Mouse (Mus musculus): Measurements from ENCODE around the gene Nectin2. TPM values are rescaled to one million over a fixed set of nuclear protein-coding genes. Genes with fewer than 3 reads are reported as not detected.

Gene Nectin2
- polyA plus RNA-seq, 1 experiment from 2014 or later, result 34.6 TPM

DNA sequence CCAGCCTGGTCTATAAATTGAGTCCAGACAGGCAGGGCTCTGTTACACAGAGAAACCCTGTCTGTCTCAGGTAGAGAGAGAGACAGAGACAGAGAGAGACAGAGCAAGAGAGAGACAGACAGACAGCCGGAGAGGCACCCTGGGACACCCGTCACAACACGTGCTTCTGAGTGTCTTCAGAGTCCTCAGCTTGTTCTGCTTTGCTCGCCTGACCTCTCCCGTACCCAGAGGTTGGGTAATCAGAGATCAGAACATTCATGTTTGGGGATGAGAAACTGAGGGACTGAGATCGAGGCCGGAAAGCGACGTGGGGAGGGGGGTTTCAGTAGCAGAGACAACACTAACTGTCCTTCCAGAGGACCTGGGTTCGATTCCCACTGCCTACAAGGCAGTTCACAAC is 74.5 kb downstream of the Nectin2 start:
- Histone ChIP-seq H3K36me3 (ENCODE audit: poor library complexity, severe bottlenecking) (no peaks in the 10 kb centered on the region), H3K4me1 (no peaks in the 10 kb centered on the region), H3K27me3 (no peaks in the 10 kb centered on the region), H3K4me3 (no peak overlapping the region), H3K9ac (no peak overlapping the region), H3K9me3 (replicated peaks) (no peaks in the 10 kb centered on the region), H3K4me2 (no peak overlapping the region), H3K27ac (no peak overlapping the region)
- no peak for ATAC-seq
- 81% methylated on average over 10 of the region's 10 CpGs for WGBS

DNA sequence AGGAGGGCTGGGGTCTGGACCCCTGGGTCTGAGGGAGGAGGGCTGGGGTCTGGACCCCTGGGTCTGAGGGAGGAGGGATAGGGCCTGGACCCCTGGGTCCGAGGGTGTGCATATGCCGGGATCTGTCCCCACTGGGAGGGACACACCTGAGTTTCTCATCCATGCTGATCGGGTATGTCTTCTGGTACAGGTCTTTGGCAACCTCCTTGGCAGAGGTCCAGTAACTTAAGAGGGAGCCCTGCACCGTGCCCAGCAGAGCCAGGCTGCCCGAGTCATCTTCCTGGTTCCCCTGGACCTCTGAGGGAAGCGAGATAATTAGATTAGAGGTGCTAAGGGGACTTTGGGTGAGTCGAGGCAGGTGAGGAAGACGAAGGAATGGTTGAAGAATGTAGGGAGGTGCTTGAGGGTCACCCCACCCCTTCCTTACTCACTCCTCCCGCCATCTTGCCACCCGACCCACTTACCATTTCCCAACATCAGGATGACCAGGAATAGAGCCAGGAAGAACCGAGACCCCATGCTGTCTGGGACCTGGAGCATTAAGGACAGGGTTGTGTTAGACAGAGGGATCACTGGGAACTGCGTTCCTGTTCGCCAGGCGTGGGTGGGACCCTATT is 77.1 kb downstream of the Nectin2 start:
- H3K36me3 ChIP-seq (ENCODE audit: poor library complexity, severe bottlenecking), result no peaks in the 10 kb centered on the region
- WGBS, result 69% methylated on average over 14 of the region's 14 CpGs
- H3K27me3 ChIP-seq, result 0 out of 2 replicates have a peak, but pooled peaks cover 2% of the 10 kb centered on the region
- H3K27ac ChIP-seq, result no peak overlapping the region
- no peak overlapping the region for H3K4me2 ChIP-seq
- H3K9me3 ChIP-seq (replicated peaks), result no peaks in the 10 kb centered on the region
- H3K9ac ChIP-seq, result no peak overlapping the region
- 0 out of 2 replicates have a peak, but pooled peaks cover 4% of the 10 kb centered on the region for H3K4me1 ChIP-seq
- no peak overlapping the region for H3K4me3 ChIP-seq
- no peak for ATAC-seq

DNA sequence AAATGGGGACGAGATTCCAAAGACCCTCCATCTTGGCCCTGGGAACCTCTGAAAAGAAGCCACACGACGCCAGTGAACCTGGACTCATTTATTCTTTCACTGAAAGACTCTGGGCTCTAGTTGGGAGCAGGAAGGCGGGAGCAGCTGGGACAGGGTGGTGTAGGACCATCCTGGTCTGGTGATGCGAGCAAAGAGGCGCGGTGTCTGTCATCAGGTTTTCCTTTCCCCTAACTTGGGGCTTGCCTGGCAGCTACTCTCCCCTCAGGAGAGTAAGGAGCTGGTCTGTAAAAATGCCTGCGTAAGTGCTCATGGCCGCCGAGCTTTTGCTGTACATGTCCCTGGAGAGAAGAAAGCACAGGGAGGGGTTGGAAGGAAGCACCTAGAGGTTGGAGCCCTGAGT is 78.8 kb downstream of the Nectin2 start:
- no peak overlapping the region for H3K9ac ChIP-seq
- ATAC-seq, result no peak
- WGBS, result 70% methylated on average over 10 of the region's 10 CpGs
- no peak overlapping the region for H3K4me3 ChIP-seq
- 0 out of 2 replicates have a peak, but pooled peaks cover 2% of the 10 kb centered on the region for H3K27me3 ChIP-seq
- no peaks in the 10 kb centered on the region for H3K36me3 ChIP-seq (ENCODE audit: poor library complexity, severe bottlenecking)
- H3K9me3 ChIP-seq (replicated peaks), result no peaks in the 10 kb centered on the region
- H3K4me2 ChIP-seq, result no peak overlapping the region
- H3K27ac ChIP-seq, result no peak overlapping the region
- 0 out of 2 replicates have a peak, but pooled peaks cover 4% of the 10 kb centered on the region for H3K4me1 ChIP-seq

DNA sequence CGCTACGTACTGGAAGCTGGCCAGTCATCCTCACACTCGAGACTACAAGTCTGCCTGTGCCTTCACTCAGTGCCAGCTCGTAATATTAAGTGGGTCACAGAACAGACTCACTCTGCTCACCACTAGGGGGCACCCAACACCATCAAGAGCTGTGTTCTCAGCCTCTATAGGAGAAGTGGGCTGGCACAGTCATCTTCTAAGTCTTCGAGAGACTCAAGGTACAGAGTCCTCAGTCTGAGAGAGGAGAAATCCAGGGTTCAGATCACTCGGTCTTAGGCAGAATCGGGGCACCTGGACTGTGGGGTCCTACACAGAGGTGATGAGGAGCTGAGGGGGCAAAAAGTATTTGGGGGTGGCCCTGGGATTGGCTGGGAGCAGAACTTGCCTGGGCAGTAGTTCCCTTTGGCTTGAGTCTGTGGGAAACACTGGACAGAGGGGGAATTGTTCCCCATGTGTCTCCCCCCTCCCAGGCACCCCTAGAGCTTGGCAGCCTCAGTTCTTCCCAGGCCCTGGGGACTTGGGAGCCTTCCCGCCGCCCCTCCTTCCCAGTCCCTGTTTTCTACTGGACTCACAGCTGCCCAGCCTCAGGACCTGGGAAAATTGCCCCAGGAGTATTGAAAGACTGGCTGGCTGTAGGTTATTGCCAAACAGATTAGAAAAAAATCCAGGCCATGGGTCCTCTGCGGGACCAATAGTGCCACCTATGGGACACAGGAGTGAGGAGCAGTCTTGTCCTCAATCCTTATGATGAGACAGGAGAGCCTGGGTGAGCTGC is 81.1 kb downstream of the Nectin2 start:
- Histone ChIP-seq H3K9ac (0 out of 2 replicates have a peak overlapping the region, but pooled peaks have one; percentile 3), H3K4me1 (peaks cover 13% of the 10 kb centered on the region), H3K27ac (0 out of 2 replicates have a peak overlapping the region, but pooled peaks have one; percentile 2), H3K36me3 (ENCODE audit: poor library complexity, severe bottlenecking) (no peaks in the 10 kb centered on the region), H3K4me3 (no peak overlapping the region), H3K9me3 (replicated peaks) (no peaks in the 10 kb centered on the region), H3K4me2 (peak overlapping the region; percentile 24), H3K27me3 (0 out of 2 replicates have a peak, but pooled peaks cover 2% of the 10 kb centered on the region)
- WGBS, result 7% methylated on average over 10 of the region's 10 CpGs
- ATAC-seq, result peak; percentile 75

DNA sequence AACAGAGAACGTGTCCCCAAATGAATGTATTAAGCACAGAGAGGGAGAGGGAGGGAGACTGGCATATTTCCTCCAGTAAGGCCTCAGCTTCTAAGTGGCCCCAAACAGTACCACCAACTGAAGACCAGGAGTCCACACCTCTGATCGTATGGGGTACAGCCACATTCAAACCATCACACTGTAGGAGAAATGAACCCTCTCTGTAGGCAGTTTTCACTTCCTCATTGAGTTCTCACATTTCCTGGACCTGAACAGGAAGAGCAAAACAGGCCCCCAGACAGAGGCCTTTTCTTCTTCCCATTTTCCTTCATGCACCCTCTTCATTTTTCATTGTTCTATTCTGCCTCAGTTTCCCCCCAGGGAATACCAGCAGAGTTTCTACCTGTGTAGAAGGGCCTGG is 82.8 kb downstream of the Nectin2 start:
- H3K4me3 ChIP-seq, result no peak overlapping the region
- H3K36me3 ChIP-seq (ENCODE audit: poor library complexity, severe bottlenecking), result no peaks in the 10 kb centered on the region
- ATAC-seq, result no peak
- H3K27ac ChIP-seq, result no peak overlapping the region
- H3K4me2 ChIP-seq, result no peak overlapping the region
- no peak overlapping the region for H3K9ac ChIP-seq
- peaks cover 22% of the 10 kb centered on the region for H3K4me1 ChIP-seq
- 0 out of 2 replicates have a peak, but pooled peaks cover 2% of the 10 kb centered on the region for H3K27me3 ChIP-seq
- 60% methylated on average over 2 of the region's 2 CpGs for WGBS
- H3K9me3 ChIP-seq (replicated peaks), result no peaks in the 10 kb centered on the region

DNA sequence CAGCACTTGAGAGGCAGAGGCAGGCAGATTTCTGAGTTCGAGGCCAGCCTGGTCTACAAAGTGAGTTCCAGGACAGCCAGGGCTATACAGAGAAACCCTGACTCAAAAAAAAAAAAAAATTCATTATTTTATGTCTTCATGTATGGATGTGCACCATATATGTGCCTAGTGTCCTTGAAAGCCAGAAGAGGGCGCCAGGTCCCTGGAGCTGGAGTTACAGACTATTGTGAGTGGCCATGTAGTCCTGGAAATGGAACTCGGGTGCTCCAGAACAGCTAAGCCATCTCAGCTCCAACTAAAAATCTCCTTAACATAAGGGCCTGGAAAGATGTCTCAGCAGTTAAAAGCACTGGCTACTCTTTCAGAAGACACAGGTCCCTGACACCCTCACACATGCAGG is 83.5 kb downstream of the Nectin2 start:
- H3K9ac ChIP-seq, result no peak overlapping the region
- H3K4me3 ChIP-seq, result no peak overlapping the region
- peaks cover 22% of the 10 kb centered on the region for H3K4me1 ChIP-seq
- no peak overlapping the region for H3K27ac ChIP-seq
- no peaks in the 10 kb centered on the region for H3K9me3 ChIP-seq (replicated peaks)
- no peak overlapping the region for H3K4me2 ChIP-seq
- H3K36me3 ChIP-seq (ENCODE audit: poor library complexity, severe bottlenecking), result peaks cover 5% of the 10 kb centered on the region
- H3K27me3 ChIP-seq, result 0 out of 2 replicates have a peak, but pooled peaks cover 2% of the 10 kb centered on the region
- 65% methylated on average over 3 of the region's 3 CpGs for WGBS
- ATAC-seq, result no peak

Other genes with a start within 250 kb of the Nectin2 start
- gene Bloc1s3, start 242.1 kb downstream of the Nectin2 start, polyA plus RNA-seq (2015; fragmentation: Nextera tagmentation; extraction: Ambion mirVana), result 3.3 and 3.4 TPM in 2 replicates
- 39.3 and 40.6 TPM in 2 replicates for gene Trappc6a, start 242.1 kb downstream of the Nectin2 start, polyA plus RNA-seq (2015; fragmentation: Nextera tagmentation; extraction: Ambion mirVana)
- 0.15 and 0.21 TPM in 2 replicates for gene Nkpd1, start 232.6 kb downstream of the Nectin2 start, polyA plus RNA-seq (2015; fragmentation: Nextera tagmentation; extraction: Ambion mirVana)
- gene Ppp1r37, start 187.4 kb downstream of the Nectin2 start, polyA plus RNA-seq (2015; fragmentation: Nextera tagmentation; extraction: Ambion mirVana), result 22.4 and 23.6 TPM in 2 replicates
- 0.23 and 0.35 TPM in 2 replicates for gene Zfp296, start 173.2 kb downstream of the Nectin2 start, polyA plus RNA-seq (2015; fragmentation: Nextera tagmentation; extraction: Ambion mirVana)
- 130 TPM in 2 replicates for gene Gemin7, start 172.9 kb downstream of the Nectin2 start, polyA plus RNA-seq (2015; fragmentation: Nextera tagmentation; extraction: Ambion mirVana)
- gene Clasrp, start 146.0 kb downstream of the Nectin2 start, polyA plus RNA-seq (2015; fragmentation: Nextera tagmentation; extraction: Ambion mirVana), result 54.0 and 55.7 TPM in 2 replicates
- gene Relb, start 121.0 kb downstream of the Nectin2 start, polyA plus RNA-seq (2015; fragmentation: Nextera tagmentation; extraction: Ambion mirVana), result 1.5 and 2.6 TPM in 2 replicates
- 64.2 and 71.3 TPM in 2 replicates for gene Clptm1, start 85.5 kb downstream of the Nectin2 start, polyA plus RNA-seq (2015; fragmentation: Nextera tagmentation; extraction: Ambion mirVana)
- 0.50 TPM in 1 of 2 replicates, not detected in the other for gene Apoc2, start 72.5 kb downstream of the Nectin2 start, polyA plus RNA-seq (2015; fragmentation: Nextera tagmentation; extraction: Ambion mirVana)
- gene Gm44805, start 69.1 kb downstream of the Nectin2 start, polyA plus RNA-seq (2015; fragmentation: Nextera tagmentation; extraction: Ambion mirVana), result 0.88 TPM in 1 of 2 replicates, not detected in the other
- 0.08 TPM in 1 of 2 replicates, not detected in the other for gene Apoc4, start 69.0 kb downstream of the Nectin2 start, polyA plus RNA-seq (2015; fragmentation: Nextera tagmentation; extraction: Ambion mirVana)
- 1.2 and 1.8 TPM in 2 replicates for gene Apoc1, start 57.8 kb downstream of the Nectin2 start, polyA plus RNA-seq (2015; fragmentation: Nextera tagmentation; extraction: Ambion mirVana)
- 118 and 125 TPM in 2 replicates for gene Apoe, start 51.3 kb downstream of the Nectin2 start, polyA plus RNA-seq (2015; fragmentation: Nextera tagmentation; extraction: Ambion mirVana)
- 112 and 118 TPM in 2 replicates for gene Tomm40, start 35.0 kb downstream of the Nectin2 start, polyA plus RNA-seq (2015; fragmentation: Nextera tagmentation; extraction: Ambion mirVana)
- gene Bcam, start 20.5 kb upstream of the Nectin2 start, polyA plus RNA-seq (2015; fragmentation: Nextera tagmentation; extraction: Ambion mirVana), result 4.4 and 5.7 TPM in 2 replicates
- gene Cblc, start 46.3 kb upstream of the Nectin2 start, polyA plus RNA-seq (2015; fragmentation: Nextera tagmentation; extraction: Ambion mirVana), result not detected in 2 replicates
- gene Bcl3, start 72.3 kb upstream of the Nectin2 start, polyA plus RNA-seq (2015; fragmentation: Nextera tagmentation; extraction: Ambion mirVana), result 0.23 and 0.49 TPM in 2 replicates
- 2.3 and 3.9 TPM in 2 replicates for gene Gm19345, start 101.5 kb upstream of the Nectin2 start, polyA plus RNA-seq (2015; fragmentation: Nextera tagmentation; extraction: Ambion mirVana)
- not detected in 2 replicates for gene Ceacam16, start 110.8 kb upstream of the Nectin2 start, polyA plus RNA-seq (2015; fragmentation: Nextera tagmentation; extraction: Ambion mirVana)
- not detected in 2 replicates for gene Ceacam19, start 137.5 kb upstream of the Nectin2 start, polyA plus RNA-seq (2015; fragmentation: Nextera tagmentation; extraction: Ambion mirVana)
- 4.9 and 5.1 TPM in 2 replicates for gene Pvr, start 170.7 kb upstream of the Nectin2 start, polyA plus RNA-seq (2015; fragmentation: Nextera tagmentation; extraction: Ambion mirVana)
- gene Igsf23, start 200.3 kb upstream of the Nectin2 start, polyA plus RNA-seq (2015; fragmentation: Nextera tagmentation; extraction: Ambion mirVana), result not detected in 2 replicates
- gene Ceacam20, start 214.9 kb upstream of the Nectin2 start, polyA plus RNA-seq (2015; fragmentation: Nextera tagmentation; extraction: Ambion mirVana), result not detected in 2 replicates
- not detected in 2 replicates for gene Nlrp9b, start 241.0 kb upstream of the Nectin2 start, polyA plus RNA-seq (2015; fragmentation: Nextera tagmentation; extraction: Ambion mirVana)